Mouse (Mus musculus) splenic B cell, adult 2 months (primary cell): ENCODE results near the gene Crim1.
A peak's percentile ranks its signal among the peaks of the same experiment; 100 is the strongest.

Experiments
- DNase-seq: peaks from one replicate; pipeline ENCODE4 v3.0.0-alpha.2; 2011; ENCODE audit warnings: low read depth, low spot score
- H3K27me3 ChIP-seq: 2 replicates; pipeline ENCODE4 v1.6.1; 2012; ENCODE audit warnings: mild to moderate bottlenecking, low read length, moderate library complexity, mixed read lengths; ENCODE audit not compliant: control insufficient read depth, poor library complexity, insufficient read depth, severe bottlenecking
- H3K36me3 ChIP-seq: 2 replicates; pipeline ENCODE4 v1.6.1; 2012; ENCODE audit warnings: mild to moderate bottlenecking, low read length, moderate library complexity, mixed read lengths; ENCODE audit not compliant: control insufficient read depth, poor library complexity, insufficient read depth, severe bottlenecking

Crim1 gene

GRCm38 (mm10) chr17:78328287-78328686 lies 128.2 kb downstream of the Crim1 start:
- DNase-seq: no peak
- Histone ChIP-seq H3K36me3 (no peaks in the 10 kb centered on the region), H3K27me3 (no peaks in the 10 kb centered on the region)

- no peaks in the 10 kb centered on the region for H3K36me3 ChIP-seq
- peaks cover 2% of the 10 kb centered on the region; the same call in 1 of the 2 replicates for H3K27me3 ChIP-seq
- no peak for DNase-seq
These were observed 131.4 kb downstream of the Crim1 start for GRCm38 (mm10) chr17:78331438-78331837.

GRCm38 (mm10) chr17:78333275-78333674 lies 133.2 kb downstream of the Crim1 start:
- DNase-seq: no peak
- peaks cover 2% of the 10 kb centered on the region; the same call in 1 of the 2 replicates for H3K27me3 ChIP-seq
- no peaks in the 10 kb centered on the region for H3K36me3 ChIP-seq

GRCm38 (mm10) chr17:78335250-78335649 lies 135.2 kb downstream of the Crim1 start:
- H3K27me3 ChIP-seq: peaks cover 2% of the 10 kb centered on the region; the same call in 1 of the 2 replicates
- no peak for DNase-seq
- H3K36me3 ChIP-seq: no peaks in the 10 kb centered on the region

GRCm38 (mm10) chr17:78343688-78344087 lies 143.6 kb downstream of the Crim1 start:
- H3K27me3 ChIP-seq: no peaks in the 10 kb centered on the region
- DNase-seq: no peak
- no peaks in the 10 kb centered on the region for H3K36me3 ChIP-seq

GRCm38 (mm10) chr17:78347111-78347801 lies 147.2 kb downstream of the Crim1 start:
- no peaks in the 10 kb centered on the region for H3K27me3 ChIP-seq
- no peak for DNase-seq
- H3K36me3 ChIP-seq: no peaks in the 10 kb centered on the region

- peak; percentile 58 for DNase-seq
- Histone ChIP-seq H3K36me3 (no peaks in the 10 kb centered on the region), H3K27me3 (no peaks in the 10 kb centered on the region)
These were observed 151.8 kb downstream of the Crim1 start for GRCm38 (mm10) chr17:78351676-78352499.

- DNase-seq: no peak
- no peaks in the 10 kb centered on the region for H3K36me3 ChIP-seq
- H3K27me3 ChIP-seq: no peaks in the 10 kb centered on the region
These were observed 152.4 kb downstream of the Crim1 start for GRCm38 (mm10) chr17:78352500-78352855.

- no peaks in the 10 kb centered on the region for H3K27me3 ChIP-seq
- no peak for DNase-seq
- H3K36me3 ChIP-seq: no peaks in the 10 kb centered on the region
These were observed 154.4 kb downstream of the Crim1 start for GRCm38 (mm10) chr17:78354411-78354810.

GRCm38 (mm10) chr17:78354871-78355270 lies 154.8 kb downstream of the Crim1 start:
- no peak for DNase-seq
- H3K36me3 ChIP-seq: no peaks in the 10 kb centered on the region

GRCm38 (mm10) chr17:78355611-78356010 lies 155.6 kb downstream of the Crim1 start:
- no peak for DNase-seq
- H3K36me3 ChIP-seq: no peaks in the 10 kb centered on the region
- H3K27me3 ChIP-seq: no peaks in the 10 kb centered on the region

More at GRCm38 (mm10) chr17:78354871-78355270, 154.8 kb downstream of the Crim1 start:
- no peaks in the 10 kb centered on the region for H3K27me3 ChIP-seq

GRCm38 (mm10) chr17:78357753-78358152 lies 157.7 kb downstream of the Crim1 start:
- no peaks in the 10 kb centered on the region for H3K36me3 ChIP-seq
- no peak for DNase-seq
- H3K27me3 ChIP-seq: no peaks in the 10 kb centered on the region

- no peaks in the 10 kb centered on the region for H3K27me3 ChIP-seq
- no peaks in the 10 kb centered on the region for H3K36me3 ChIP-seq
- no peak for DNase-seq
These were observed 158.2 kb downstream of the Crim1 start for GRCm38 (mm10) chr17:78358251-78358726.

- no peaks in the 10 kb centered on the region for H3K27me3 ChIP-seq
- H3K36me3 ChIP-seq: no peaks in the 10 kb centered on the region
- peak; percentile 81 for DNase-seq
These were observed 162.1 kb downstream of the Crim1 start for GRCm38 (mm10) chr17:78361939-78362728.
